Mouse (Mus musculus) neural tube, embryonic 10.5 days (tissue): Measurements from ENCODE around the gene Dennd6b.

Source experiments
- DNase-seq: peaks from one replicate; pipeline ENCODE4 v3.0.0-alpha.2; 2017; ENCODE audit warnings: low spot score; ENCODE audit errors: extremely low spot score

The Dennd6b gene

DNA sequence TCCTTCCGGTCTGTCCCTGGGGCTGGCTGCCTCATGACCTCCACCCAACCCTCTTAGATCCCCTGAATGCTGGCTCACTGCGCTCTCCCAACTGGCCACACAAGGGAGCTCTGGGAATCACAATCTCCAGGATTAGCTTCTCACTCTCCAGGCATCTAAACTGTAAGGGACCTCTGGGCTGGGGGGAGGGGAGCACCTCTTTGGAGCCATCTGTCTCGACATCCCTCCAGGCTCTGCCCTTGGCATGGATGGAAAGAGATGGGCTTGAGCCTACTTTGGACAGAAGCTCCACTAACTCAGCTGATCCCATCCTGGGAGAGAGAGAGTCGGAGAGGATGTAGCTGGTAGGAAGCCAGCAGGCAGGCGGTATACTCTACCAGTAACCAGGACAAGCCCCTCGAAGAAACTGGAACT lies 14.0 kb downstream of the Dennd6b start:
- DNase-seq = no peak

DNA sequence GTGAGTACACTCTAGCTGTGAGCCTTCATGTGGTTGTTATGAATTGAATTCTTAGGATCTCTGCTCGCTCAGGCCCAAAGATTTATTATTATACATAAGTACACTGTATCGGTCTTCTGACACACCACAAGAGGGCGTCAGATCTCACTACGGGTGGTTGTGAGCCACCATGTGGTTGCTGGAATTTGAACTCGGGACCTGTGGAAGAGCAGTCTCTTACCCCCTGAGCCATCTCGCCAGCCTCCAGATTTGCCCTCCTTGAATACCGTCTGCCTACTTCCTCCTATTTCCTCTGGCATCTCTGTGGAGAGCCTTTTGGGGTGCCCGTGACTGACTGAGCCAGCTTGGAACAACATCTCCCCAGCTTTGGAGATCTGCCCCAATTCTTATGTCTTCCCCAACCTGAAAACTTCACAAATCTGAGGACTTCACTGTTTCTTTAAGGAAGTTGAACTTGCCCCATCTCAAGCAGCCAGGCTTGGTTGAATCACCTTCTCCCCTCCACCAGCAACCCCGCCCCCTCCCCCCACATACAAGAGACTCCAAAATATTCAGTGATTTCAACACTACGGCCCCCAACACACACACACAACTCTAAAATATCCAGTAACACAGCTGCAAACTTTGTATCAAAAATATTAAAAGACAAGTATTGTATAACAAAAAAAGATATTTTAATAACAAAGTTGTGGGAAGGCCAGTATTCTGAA lies 14.6 kb downstream of the Dennd6b start:
- DNase-seq = no peak

DNA sequence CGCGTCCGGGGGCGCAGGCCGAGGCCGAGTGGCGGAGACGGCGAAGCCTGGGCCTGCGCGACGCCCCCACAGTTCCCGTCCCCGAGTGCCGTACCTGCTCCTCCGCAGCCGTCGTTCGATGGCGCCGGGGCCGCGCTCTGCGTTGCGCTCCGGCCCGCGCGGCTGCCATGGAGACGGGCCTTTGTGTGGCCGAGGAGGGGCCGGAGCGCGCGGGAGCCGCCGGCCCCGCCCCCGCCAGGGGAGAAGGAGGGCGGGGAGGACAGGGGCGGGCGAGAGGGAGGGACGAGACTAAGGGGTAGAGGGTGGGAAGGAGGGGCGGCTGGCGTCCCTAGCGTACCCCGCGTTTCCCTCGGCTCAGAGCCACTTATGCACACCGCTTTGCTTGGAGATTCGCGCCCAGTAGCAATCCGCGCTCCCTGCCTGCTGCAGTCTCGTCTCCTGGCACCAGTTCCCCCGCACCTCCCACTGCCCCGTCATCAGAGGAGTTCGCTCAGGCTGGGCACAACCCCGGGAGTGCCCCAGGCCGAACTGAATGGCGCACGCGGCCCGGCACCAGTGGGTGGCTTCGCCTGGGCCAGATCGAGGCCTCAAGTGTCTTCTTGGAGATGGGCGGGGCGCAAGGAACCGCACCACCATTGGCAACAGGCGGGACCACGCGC lies 15.6 kb downstream of the Dennd6b start, which contains the start of gene Plxnb2:
Plxnb2 (minus strand) TSS at position 218 of the 659 bp plus-strand sequence.
- DNase-seq = peak; percentile 86

DNA sequence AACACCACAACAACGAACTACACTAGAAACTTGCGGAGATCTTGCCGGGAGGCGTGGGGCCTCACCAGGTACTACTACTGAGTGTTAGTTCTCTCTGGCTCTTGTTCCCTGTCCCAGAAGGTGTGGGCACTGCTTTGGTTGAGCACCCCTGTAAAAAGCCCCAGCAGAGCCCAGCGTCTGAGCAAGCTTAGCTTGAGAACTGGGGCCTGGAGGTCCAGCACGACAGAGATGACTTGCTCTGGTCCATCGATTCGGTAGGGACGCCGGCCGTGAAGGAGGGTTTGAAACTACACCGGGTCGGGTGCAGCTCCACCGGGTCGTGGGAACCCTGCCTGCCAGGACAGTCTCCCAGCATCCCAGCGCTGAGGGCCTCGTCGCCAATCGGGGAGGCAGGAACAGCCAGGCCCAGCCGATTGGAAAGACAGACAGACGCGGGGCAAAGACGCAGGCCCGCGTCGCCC lies 16.2 kb downstream of the Dennd6b start:
- DNase-seq = no peak

DNA sequence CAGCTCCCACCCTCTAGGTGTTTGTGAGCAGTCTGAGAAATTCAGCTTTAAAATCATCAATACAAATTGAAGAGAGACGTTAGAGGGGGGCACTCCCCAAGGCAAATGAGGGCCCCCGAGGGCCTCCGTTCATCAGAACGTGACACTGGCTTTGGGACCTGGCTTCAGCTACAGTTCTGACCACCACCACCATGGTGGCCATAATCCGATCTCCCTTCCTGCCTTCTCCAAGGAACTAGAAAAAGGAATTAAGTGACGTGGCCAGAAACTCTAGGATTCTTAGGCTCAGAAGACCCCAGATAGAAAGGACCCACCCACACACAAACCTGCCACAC lies 16.7 kb downstream of the Dennd6b start:
- DNase-seq = no peak

DNA sequence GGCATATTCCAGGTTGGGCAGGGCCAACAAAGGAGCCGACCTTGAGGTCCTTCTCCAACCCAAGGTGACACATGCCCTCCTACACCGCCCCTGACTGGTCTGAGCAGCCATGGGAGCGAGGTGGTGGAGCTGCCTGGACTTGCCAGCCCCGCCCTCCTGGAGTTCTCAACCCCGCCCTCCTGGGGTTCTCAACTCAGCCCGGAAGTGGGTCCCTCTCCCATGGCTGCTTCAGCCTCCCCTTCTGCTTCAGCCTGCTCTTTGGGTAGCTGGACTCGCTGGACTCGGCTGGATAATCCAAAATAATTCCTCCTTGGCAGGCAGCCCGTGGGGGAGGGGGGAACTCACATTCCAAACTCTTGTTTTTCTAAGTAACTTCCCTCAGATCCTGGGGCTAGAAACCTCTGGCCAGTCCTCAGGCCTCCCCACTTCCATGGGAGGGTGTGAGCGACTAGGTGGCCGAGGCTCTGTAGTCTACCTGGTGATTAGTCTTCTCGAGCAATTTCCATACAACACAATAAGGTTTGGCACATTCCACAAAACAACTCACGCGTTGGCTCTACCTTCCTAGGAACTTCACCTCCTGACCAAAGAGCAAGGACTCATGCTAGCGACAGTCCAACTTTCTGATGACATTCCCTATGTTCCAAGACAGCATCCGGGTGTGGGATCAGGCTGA lies 17.2 kb downstream of the Dennd6b start:
- peak; percentile 53 for DNase-seq

DNA sequence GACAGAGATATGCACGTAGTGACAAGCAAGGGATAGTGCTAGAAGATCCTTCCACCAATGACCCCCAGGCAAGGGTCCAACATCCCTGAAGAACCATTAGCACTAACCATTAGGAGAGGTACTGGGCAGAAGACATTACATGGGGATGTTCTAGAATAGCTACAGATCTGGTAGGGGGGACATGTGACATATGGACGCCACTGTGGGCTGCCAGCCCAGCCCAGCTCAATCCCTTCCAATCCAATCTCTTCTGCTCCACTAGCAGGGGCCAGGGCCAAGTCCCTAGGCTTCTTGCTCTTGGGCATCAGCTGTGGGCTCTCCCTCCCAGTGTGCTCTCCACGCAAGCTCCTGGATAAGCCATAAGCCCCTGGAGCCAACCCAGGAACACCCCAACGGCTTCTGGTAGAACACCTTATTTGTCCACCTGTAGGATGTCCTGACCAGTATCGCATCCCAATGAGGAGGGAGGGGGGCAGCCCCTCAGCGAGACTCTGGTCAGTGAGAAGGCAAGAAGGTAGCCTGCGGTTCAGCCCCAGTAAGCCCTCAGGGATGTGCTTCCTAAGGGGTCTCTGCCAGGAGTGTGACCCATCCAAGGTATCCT lies 17.9 kb downstream of the Dennd6b start:
- DNase-seq = no peak

DNA sequence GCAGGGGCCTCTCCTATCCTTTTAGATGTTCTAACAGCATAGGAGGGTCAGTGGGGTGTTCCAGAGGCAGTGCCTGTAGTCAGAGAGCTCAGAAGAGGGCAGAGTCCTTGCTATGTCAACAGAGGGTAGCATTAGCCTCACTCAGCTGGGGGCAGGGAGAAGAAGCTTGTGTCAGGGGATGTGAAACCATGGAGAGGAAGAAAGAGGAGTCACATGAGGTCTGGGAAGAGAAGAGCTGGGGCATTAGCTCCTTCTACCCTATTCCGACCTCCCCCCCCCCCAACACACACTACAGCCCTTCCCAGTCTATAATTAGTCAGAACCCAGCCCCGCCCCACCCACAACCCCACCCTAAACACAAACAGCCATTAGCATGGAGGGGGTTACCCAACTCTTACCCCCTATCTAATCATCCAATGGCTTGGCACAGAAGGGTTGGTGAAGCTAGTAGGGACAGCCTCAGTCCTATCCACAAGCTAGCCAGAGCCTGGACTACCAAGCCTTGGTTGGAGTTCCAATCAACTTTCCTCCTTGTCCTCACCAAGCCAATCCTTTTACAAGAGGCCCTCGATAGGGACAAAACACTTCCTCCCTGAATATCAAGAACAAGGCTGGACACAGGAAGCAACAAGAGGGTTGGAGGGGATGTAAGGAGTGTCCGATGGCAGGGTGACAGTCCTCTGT lies 18.6 kb downstream of the Dennd6b start:
- DNase-seq = no peak

DNA sequence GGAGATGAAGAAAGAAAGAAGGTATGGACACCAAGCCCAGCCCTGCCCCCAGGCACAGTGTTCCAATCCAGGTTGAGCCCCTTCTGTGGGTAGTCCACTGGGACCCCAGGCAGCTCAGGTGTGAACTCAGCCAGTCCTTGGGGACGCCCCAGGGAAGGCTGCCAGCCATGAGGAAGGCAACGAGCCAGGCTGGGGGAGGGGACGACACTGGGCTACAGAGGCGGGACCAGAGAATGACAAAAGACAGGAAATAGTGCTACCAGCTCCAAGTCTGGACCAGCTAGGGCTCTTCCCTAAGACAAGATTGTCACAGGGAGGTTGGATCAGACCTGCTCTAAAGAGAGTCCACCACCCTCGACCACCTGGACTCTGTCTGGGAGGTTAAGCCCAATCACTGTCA lies 19.2 kb downstream of the Dennd6b start:
- DNase-seq = no peak

DNA sequence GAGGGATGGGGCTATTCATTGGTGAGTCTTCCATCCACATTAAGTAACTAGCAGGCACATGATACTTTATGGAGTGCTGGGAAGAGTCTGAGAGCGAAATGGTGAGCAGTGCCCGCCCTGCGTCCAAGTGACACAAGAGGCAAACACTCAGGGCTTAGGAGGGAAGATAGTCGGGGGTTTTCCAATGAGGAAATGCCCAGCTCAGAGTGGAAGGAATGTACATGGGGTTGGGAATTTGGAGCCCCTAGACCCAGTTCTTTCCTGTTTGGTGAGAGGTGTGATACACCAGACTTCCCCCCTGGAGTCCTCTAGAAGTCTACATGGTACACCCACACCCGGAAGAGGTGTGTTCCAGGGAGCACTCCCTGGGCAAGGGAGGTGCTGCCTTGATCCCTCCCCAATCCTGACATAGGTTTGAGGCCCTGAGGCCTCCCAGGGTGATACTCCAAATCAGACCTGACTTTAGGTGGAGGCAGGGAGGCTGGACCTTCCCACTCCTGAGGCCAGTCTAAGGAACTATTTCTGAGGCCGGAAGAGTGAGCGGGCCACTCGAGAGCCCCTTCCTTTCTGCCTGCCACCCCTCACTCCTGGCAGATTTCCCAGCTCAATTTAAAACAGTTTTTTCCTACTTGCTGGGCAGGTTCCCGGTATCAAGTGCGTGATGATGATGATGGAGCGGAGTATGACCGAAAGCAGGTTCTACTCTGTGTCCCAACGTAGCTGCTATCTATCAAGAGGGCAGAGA lies 20.7 kb downstream of the Dennd6b start:
- no peak for DNase-seq

DNA sequence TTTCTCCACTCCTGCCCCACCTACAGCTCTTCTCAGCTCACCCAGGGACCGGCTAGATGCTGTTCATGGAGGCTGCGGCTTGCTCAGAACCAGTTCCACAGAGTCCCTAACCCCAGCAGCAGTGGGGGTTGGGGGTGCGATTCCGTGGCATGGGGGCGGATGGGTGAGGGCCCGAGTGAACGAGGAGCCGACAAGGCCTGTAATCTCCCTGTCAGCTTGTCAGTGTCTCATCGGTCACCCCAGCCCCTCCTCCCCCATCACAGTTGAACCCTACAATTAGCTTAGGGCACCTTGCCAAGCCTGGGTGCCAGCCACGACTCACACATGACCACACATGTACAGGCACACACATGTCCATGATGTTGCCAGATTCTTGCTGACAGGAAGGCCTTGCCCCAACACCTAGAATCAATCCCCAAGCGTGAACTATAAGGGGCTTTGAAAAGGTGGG lies 21.4 kb downstream of the Dennd6b start:
- DNase-seq = no peak

DNA sequence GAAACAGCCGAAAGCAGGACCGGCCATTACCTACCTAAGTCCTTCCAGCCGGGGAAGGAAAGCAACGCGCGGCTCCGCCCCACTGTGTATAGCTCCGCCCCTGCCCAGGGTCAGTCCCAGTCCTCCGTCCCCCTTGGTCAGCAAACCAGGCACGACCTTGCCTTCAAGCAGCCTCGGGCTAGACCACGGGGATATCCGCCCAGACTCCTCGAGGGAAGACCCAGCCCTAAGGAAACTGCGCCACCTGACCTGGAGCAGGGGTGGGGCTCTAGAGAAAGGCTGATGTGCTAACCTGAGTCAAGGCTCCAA lies 22.4 kb downstream of the Dennd6b start:
- peak; percentile 58 for DNase-seq

DNA sequence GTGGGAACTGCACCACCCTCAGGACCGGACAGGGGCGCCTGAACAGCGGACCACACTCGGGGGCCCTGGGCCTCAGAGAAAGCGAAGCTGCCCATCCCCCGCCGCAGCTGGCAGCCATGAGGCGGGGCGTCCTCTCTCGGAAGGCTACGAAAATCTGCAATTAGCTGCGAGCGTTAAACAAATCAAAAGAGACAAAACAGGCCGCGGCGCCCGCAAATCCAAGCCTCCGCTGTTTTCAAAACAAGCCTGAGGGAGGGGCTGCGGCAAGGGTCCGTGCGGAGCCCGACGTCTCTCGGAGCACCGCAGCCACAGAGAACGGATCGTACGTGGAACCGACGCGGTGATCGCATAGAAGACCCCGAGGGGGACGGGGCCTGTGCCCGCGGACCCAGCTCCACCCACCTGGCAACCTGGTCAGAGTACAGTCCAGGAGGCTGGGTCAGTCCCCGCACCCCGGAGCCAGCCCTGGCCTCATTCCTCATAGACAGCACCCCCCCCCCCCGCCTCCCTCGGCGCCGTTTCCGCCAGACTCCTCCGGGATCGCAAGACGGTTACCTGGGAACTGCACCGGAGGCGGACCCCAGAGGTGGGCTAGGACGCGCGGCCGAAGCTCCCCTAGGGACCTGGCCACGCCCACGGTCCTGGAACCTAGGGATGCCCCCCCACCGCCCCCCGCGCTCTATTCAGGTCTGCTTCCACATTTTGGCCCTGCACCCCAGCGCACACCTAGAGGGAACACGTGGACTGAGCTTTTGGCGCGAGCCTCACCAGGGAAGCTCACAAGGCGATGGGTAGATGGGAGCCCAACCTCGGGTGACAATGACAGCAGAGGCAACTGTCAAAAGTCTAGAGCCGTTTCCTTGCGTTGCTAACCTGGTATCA lies 23.0 kb downstream of the Dennd6b start:
- peak; percentile 48 for DNase-seq

DNA sequence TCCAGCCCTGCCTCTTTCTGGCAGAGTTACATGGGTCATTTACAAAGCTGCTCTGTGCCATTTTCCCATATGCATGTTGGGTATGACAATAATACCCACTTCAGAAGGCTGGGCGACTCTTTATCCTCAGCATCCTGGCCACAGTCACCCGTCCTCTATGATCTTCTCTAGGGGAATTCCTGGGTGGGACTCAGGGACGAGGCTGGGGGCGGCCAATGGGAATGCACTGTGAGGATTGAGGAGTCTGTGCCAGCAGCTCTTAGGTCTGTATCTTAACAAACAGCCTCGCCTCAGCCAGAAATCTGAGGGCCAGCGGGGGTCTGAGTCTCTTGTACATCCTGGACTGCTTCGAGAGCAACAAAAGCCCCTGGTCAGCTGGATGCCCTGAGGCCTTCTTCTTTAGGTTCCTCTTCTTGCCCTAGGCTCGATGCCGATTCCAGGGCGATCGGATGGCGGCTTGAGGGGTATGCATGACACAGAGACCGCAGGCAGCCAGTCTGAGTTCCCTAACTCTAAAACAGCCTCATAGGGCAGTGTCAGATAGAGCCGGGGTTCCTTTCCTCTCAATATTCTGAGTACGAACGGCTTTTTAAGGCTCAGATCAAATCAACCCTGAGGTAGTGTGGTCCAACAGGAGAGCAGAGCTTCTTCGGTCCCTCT lies 23.9 kb downstream of the Dennd6b start:
- DNase-seq = no peak

DNA sequence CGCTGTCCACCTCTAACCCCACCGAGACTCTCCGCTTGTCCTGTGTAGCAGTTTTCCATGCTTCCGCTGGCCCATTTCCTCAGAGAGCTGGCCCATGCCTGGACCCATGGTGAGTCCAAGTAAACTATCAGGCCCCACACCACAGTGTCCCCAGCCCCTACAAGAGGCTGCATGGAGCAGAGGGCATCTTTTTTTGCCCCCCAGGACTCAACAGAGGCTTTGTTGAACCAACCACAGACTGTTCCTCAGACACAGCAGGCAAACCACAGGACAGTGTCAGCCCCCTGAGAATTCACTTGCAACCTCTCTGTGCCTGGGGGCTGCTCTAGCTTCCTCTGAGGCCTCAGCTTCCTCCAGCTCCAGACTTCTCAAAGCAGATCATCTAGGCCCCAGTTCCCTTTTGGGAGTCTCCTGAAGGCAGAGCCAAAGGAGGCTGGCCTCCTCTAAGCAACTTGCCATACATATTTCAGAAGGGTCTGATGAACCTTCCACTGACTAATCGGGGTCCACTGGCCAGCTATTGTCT lies 24.7 kb downstream of the Dennd6b start:
- DNase-seq = no peak

DNA sequence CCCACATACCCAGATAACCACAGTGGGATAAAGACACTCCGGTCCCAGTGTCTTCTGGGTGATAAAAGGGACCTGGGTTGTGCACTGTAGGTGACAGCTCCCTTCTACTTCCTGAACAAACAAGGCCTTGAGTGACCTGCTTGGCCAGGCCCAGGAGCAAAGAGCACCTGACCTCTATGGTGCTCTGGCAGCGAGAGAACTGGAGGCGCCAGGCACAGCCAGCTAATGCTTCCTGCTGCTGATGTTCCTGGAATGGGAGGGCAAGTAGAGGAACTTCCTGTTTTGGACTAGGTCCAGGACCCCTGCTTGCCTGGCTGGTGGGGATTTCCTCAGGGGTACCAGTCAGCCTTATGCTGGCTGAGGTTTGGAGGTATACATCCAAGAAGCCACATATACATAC lies 26.2 kb downstream of the Dennd6b start:
- DNase-seq = no peak

DNA sequence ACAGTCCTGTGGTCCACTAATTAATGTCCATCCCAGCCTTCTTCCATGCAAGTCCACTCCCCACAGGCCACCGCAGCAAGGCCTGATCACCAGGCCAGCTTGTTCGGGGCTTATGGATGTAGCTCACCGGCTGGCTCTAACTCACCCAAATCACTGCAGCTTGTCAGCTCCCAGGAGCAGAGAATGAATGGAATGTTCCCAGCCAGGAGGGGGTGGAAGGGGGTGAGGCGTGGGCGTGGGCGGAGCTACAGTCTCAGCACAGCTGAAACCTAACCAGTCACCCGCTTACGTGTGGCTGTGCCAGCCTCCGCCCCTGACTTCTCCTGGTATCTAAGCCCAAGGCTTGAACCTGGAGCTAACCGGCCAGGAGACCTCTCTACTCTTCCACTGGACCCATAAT lies 26.9 kb downstream of the Dennd6b start:
- DNase-seq = peak; percentile 77

DNA sequence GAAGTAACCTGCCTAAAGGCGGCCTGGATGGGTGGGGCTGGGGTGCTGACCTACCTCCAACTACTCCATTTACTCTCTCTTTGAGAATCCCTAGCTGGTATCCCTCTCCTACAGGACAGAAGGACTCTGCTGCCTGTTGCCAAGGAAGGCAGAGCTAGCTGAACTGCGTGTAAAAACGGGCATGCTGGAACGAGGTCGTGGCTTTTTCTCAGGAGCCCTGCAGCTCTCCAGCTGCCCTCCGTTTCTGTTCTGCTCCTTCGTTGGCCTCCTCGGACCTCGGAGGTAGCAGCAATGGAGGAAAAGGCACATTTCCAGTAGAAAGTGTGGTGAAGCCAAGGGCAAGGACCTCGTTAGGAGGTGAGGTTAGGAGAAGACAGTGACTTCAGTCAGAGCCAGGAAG lies 27.4 kb downstream of the Dennd6b start:
- DNase-seq = no peak

DNA sequence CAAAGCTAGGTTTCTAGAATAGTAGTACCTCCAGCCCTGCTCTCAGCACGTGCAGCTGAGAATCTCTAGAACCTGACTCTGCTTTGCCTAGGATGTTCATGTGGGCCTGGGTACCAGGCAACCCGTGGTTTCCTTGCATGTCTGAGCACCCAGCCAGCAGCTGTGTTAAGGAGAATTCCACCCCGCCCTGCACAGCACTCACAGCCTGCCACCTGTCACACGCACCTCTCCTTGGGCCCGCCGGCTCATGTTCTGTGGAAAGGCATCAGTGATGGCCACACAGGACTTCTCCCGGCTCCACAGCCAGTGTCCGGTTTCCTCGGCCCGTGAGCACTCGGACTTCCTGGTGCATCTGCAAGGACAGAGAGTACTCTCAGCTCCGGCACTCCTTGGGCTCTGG lies 30.8 kb downstream of the Dennd6b start:
- no peak for DNase-seq
